Mouse (Mus musculus) forebrain, postnatal 0 days (tissue): ENCODE measurements around the gene Mamdc2. TPM values are rescaled to one million over a fixed set of nuclear protein-coding genes. Genes with fewer than 3 reads are reported as not detected.
A peak's percentile ranks its signal among the peaks of the same experiment; 100 is the strongest.

Experiments
- ATAC-seq: fragments of 200-750 bp; cut with Nextera tagmentation; 2 replicates; pipeline ENCODE4 v1.8.0; 2017; ENCODE audit warnings: mild to moderate bottlenecking, moderate library complexity
- DNase-seq: peaks from one replicate; pipeline ENCODE4 v3.0.0-alpha.2; 2015
- H3K27ac ChIP-seq: fragments of 300-500 bp; sonication (generic); 2 replicates; pipeline ENCODE4 v1.5.1; 2014; ENCODE audit warnings: low read depth, mild to moderate bottlenecking, antibody characterized with exemption, low read length, moderate library complexity, mixed read lengths
- H3K27me3 ChIP-seq: fragments of 300-500 bp; sonication (generic); 2 replicates; pipeline ENCODE4 v1.6.1; 2014; ENCODE audit warnings: mild to moderate bottlenecking, low read length, mixed read lengths; ENCODE audit not compliant: insufficient read depth
- H3K36me3 ChIP-seq: fragments of 300-500 bp; sonication (generic); 2 replicates; pipeline ENCODE4 v1.6.1; 2014; ENCODE audit warnings: mild to moderate bottlenecking, moderate library complexity; ENCODE audit not compliant: insufficient read depth
- H3K4me1 ChIP-seq: fragments of 300-500 bp; sonication (generic); 2 replicates; pipeline ENCODE4 v1.6.1; 2014; ENCODE audit warnings: antibody characterized with exemption; ENCODE audit not compliant: insufficient read depth
- H3K4me2 ChIP-seq: fragments of 300-500 bp; sonication (generic); 2 replicates; pipeline ENCODE4 v1.6.1; 2014; ENCODE audit warnings: low read depth, mild to moderate bottlenecking, moderate library complexity
- H3K4me3 ChIP-seq: fragments of 300-500 bp; sonication (generic); 2 replicates; pipeline ENCODE4 v1.5.1; 2014; ENCODE audit warnings: low read depth, low read length, mixed read lengths
- H3K9ac ChIP-seq: fragments of 300-500 bp; sonication (generic); 2 replicates; pipeline ENCODE4 v1.6.1; 2014; ENCODE audit warnings: mild to moderate bottlenecking
- H3K9me3 ChIP-seq: fragments of 300-500 bp; sonication (generic); 2 replicates; pipeline ENCODE4 v1.6.1; 2016; ENCODE audit warnings: low read length
- CTCF ChIP-seq: sonication (generic); IDR thresholded peaks from 2 replicates; pipeline ENCODE4 v1.5.1; 2016; ENCODE audit warnings: antibody characterized with exemption, control low read depth, low read depth
- whole genome bisulfite sequencing: fragments of 180-500 bp; shearing (Covaris S2); extraction: QIAGEN DNeasy Blood & Tissue Kit; methylation state at CpG from one replicate; pipeline ENCODE4 v1.1.7; 2014; 5-methylcytosine and 5-hydroxymethylcytosine counted together
- polyA plus RNA-seq: library from polyadenylated mRNA; unstranded; fragments of >200 nt; fragmentation: Nextera tagmentation; extraction: Ambion mirVana; gene quantifications from 2 replicates; pipeline ENCODE4 v1.2.1, GENCODE M21; 2015
- total RNA-seq: library from RNA; depleted of rRNA; stranded (reverse); fragments of >200 nt; gene quantifications from 2 replicates; pipeline ENCODE4 v1.2.3, GENCODE M21; 2014

The Mamdc2 gene
- total and polyA plus RNA-seq, 2 experiments from 2014 or later, result 2.7 to 4.2 TPM

GRCm38 (mm10) chr19:23435731-23436130 is 12.5 kb downstream of the Mamdc2 start:
- Histone ChIP-seq H3K9ac (no peak overlapping the region), H3K36me3 (no peaks in the 10 kb centered on the region), H3K27me3 (no peaks in the 10 kb centered on the region), H3K4me2 (no peak overlapping the region), H3K4me1 (no peaks in the 10 kb centered on the region), H3K4me3 (no peak overlapping the region), H3K27ac (no peak overlapping the region), H3K9me3 (no peaks in the 10 kb centered on the region)
- DNase-seq, result no peak
- no peak for ATAC-seq
- whole genome bisulfite sequencing, result 72% methylated on average over 4 of the region's 4 CpGs
- no peak for TF ChIP-seq CTCF

- Histone ChIP-seq H3K4me1 (no peaks in the 10 kb centered on the region), H3K4me3 (no peak overlapping the region), H3K4me2 (no peak overlapping the region), H3K27ac (no peak overlapping the region), H3K27me3 (no peaks in the 10 kb centered on the region), H3K9ac (no peak overlapping the region), H3K36me3 (no peaks in the 10 kb centered on the region), H3K9me3 (no peaks in the 10 kb centered on the region)
- TF ChIP-seq CTCF, result no peak
- 82% methylated on average over 11 of the region's 11 CpGs for WGBS
- DNase-seq (no peak), ATAC-seq (no peak)
These were observed 13.8 kb downstream of the Mamdc2 start for GRCm38 (mm10) chr19:23434433-23434832.

GRCm38 (mm10) chr19:23417668-23418067 is 30.6 kb downstream of the Mamdc2 start:
- no peak for TF ChIP-seq CTCF
- Histone ChIP-seq H3K9me3 (no peaks in the 10 kb centered on the region), H3K27me3 (no peaks in the 10 kb centered on the region), H3K4me3 (no peak overlapping the region), H3K27ac (no peak overlapping the region), H3K9ac (no peak overlapping the region), H3K36me3 (no peaks in the 10 kb centered on the region), H3K4me2 (no peak overlapping the region), H3K4me1 (no peaks in the 10 kb centered on the region)
- WGBS, result 84% methylated on average over 1 of the region's 1 CpGs
- DNase-seq (no peak), ATAC-seq (no peak)

GRCm38 (mm10) chr19:23410800-23411199 is 37.4 kb downstream of the Mamdc2 start:
- H3K4me2 ChIP-seq, result no peak overlapping the region
- no peaks in the 10 kb centered on the region for H3K4me1 ChIP-seq
- H3K9me3 ChIP-seq, result no peaks in the 10 kb centered on the region
- DNase-seq (no peak), ATAC-seq (no peak)
- H3K4me3 ChIP-seq, result no peak overlapping the region
- no peaks in the 10 kb centered on the region for H3K36me3 ChIP-seq
- no peak overlapping the region for H3K27ac ChIP-seq
- WGBS, result 96% methylated on average over 5 of the region's 5 CpGs
- no peak for TF ChIP-seq CTCF
- no peak overlapping the region for H3K9ac ChIP-seq
- no peaks in the 10 kb centered on the region for H3K27me3 ChIP-seq

- Histone ChIP-seq H3K4me3 (no peak overlapping the region), H3K27me3 (no peaks in the 10 kb centered on the region), H3K9ac (no peak overlapping the region), H3K9me3 (no peaks in the 10 kb centered on the region), H3K4me2 (no peak overlapping the region), H3K27ac (no peak overlapping the region), H3K36me3 (no peaks in the 10 kb centered on the region), H3K4me1 (no peaks in the 10 kb centered on the region)
- DNase-seq (no peak), ATAC-seq (no peak)
- 87% methylated on average over 4 of the region's 4 CpGs for WGBS
- TF ChIP-seq CTCF, result no peak
These were observed 37.9 kb downstream of the Mamdc2 start for GRCm38 (mm10) chr19:23410328-23410727.

GRCm38 (mm10) chr19:23401469-23402135 is 46.6 kb downstream of the Mamdc2 start:
- Histone ChIP-seq H3K27me3 (no peaks in the 10 kb centered on the region), H3K36me3 (no peaks in the 10 kb centered on the region), H3K4me1 (peaks cover 10% of the 10 kb centered on the region; the same call in 1 of the 2 replicates), H3K9me3 (no peaks in the 10 kb centered on the region), H3K9ac (no peak overlapping the region), H3K4me3 (no peak overlapping the region), H3K4me2 (no peak overlapping the region), H3K27ac (no peak overlapping the region)
- TF ChIP-seq CTCF, result no peak
- 26% methylated on average over 12 of the region's 12 CpGs for WGBS
- peak; percentile 93 for ATAC-seq
- DNase-seq, result peak; percentile 66

GRCm38 (mm10) chr19:23400485-23400884 is 47.8 kb downstream of the Mamdc2 start:
- Histone ChIP-seq H3K9ac (no peak overlapping the region), H3K4me3 (no peak overlapping the region), H3K4me1 (peaks cover 10% of the 10 kb centered on the region; the same call in 1 of the 2 replicates), H3K36me3 (no peaks in the 10 kb centered on the region), H3K9me3 (no peaks in the 10 kb centered on the region), H3K4me2 (no peak overlapping the region), H3K27ac (no peak overlapping the region), H3K27me3 (no peaks in the 10 kb centered on the region)
- peak; percentile 47 for DNase-seq
- no peak for TF ChIP-seq CTCF
- WGBS, result 41% methylated on average over 5 of the region's 5 CpGs
- ATAC-seq, result peak; percentile 16; the same call in 1 of the 2 replicates
